In the genomic region with DNA sequence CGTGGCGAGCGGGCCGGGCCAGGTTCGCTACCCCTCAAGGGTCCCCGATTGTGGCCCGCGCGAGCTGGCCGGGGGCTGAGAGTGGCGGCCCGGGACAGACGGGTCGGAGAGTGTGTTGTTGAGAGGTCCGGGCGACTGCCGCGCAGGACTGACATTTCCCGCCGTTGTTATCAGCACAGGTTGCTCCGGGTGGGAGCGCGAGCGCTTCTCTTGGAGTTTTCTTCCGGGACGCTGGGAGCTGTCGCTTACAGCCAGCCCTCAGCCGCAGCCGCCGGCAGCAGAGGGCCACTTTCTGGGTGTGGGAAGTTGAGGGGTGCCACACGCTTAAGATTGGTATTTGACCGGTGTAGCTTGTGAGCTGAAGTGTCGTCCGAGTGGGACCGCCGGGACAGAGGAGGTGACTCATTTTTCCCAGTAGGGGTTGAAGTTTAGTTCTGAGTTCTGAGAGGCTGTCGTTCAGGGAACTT, we compare ENCODE assay signal across 1 mouse cellular context.
A peak's percentile ranks its signal among the peaks of the same experiment; 100 is the strongest.
TF ChIP-seq lines count a peak whose summit lies in the region.

No protein-coding gene starts in this region.

TF ChIP-seq in MEL, 35 proteins besides CTCF, POLR2A, EP300 and RAD21 (continued from another document):
- no peak for TF ChIP-seq ZMIZ1 (IDR thresholded peaks at IDR 0.05; ENCODE audit: low read depth, low read length)
- TF ChIP-seq MXI1 (IDR thresholded peaks at IDR 0.05; ENCODE audit: low read depth, low read length): peak; percentile 48; the same call in 1 of the 2 replicates
- no peak for TF ChIP-seq KAT2A (conservative IDR thresholded peaks at IDR 0.05; ENCODE audit: low read depth, low read length)
- TF ChIP-seq JUND (IDR thresholded peaks at IDR 0.05; ENCODE audit: low read depth, low read length): no peak
- no peak for TF ChIP-seq TCF12 (IDR thresholded peaks at IDR 0.05; ENCODE audit: low read depth, low read length)
- peak; percentile 80; the same call in 1 of the 2 replicates for TF ChIP-seq E2F4 (IDR thresholded peaks at IDR 0.05; ENCODE audit: borderline replicate concordance, low read depth, low read length)
- TF ChIP-seq NELFE (IDR thresholded peaks at IDR 0.05; ENCODE audit: low read depth, low read length): no peak
- TF ChIP-seq NRF1 (IDR thresholded peaks at IDR 0.05; ENCODE audit: insufficient read depth, low read depth, low read length, poor library complexity, severe bottlenecking): no peak
- TF ChIP-seq GATA1 (IDR thresholded peaks at IDR 0.05; ENCODE audit: low read depth, low read length): peak; percentile 42
- TF ChIP-seq RCOR1 (IDR thresholded peaks at IDR 0.05; ENCODE audit: low read depth, low read length): peak; percentile 24; the same call in 1 of the 2 replicates
- no peak for TF ChIP-seq MAZ (IDR thresholded peaks at IDR 0.05; ENCODE audit: low read depth, low read length)
- no peak for TF ChIP-seq ZKSCAN1 (IDR thresholded peaks at IDR 0.05; ENCODE audit: low read depth, low read length)
- TF ChIP-seq POLR2AphosphoS2 (IDR thresholded peaks at IDR 0.05; ENCODE audit: low read length): no peak
